Mouse (Mus musculus) heart, adult 9 months (tissue): Measurements from ENCODE around the gene Sdhaf1.
A peak's percentile ranks its signal among the peaks of the same experiment; 100 is the strongest.

Experiments
- DNase-seq, 2 experiments: peaks; one replicate each; pipeline ENCODE4 v3.0.0; 2022; ENCODE audit warnings: low spot score in 2 of 2

Sdhaf1 gene

DNA sequence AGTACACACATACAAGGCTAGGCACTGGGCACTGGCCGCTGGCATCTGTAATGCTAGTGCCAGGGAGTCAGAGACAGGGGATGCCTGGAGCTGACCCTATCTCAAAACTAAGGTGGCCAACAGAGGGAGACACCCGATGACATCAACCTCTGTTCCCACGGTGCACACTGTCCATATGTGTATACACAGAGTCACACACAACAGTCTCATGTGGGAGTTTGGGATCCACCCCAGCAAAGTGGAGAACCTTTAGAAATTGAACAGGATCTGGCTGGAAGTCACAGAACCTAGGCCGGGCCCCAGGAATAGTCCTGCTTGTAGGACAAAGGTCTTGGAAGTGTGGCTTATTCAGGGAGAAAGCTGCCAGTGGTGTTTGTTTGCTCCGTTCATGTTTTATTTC lies 29.4 kb downstream of the Sdhaf1 start:
- DNase-seq, result no peak

DNA sequence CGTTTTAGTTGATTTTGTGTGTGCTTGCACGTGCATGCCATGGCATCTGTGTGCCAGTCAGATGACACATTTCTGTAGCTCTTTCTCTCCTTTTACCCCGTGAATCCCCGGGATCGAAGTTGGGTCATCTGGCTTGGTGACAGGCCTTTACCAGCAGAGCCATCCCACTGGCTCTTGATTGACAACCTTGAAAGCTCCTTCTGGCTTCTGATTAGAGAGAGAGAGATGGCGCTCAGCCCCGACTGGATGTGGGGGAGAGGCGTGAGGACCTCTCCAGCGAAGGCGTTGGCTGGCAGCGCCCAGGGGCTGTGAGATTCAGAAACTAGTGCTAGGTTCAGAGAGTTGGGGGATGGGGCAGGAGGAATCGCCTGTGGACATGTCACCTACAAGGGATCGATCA lies 29.9 kb downstream of the Sdhaf1 start:
- DNase-seq, result no peak

DNA sequence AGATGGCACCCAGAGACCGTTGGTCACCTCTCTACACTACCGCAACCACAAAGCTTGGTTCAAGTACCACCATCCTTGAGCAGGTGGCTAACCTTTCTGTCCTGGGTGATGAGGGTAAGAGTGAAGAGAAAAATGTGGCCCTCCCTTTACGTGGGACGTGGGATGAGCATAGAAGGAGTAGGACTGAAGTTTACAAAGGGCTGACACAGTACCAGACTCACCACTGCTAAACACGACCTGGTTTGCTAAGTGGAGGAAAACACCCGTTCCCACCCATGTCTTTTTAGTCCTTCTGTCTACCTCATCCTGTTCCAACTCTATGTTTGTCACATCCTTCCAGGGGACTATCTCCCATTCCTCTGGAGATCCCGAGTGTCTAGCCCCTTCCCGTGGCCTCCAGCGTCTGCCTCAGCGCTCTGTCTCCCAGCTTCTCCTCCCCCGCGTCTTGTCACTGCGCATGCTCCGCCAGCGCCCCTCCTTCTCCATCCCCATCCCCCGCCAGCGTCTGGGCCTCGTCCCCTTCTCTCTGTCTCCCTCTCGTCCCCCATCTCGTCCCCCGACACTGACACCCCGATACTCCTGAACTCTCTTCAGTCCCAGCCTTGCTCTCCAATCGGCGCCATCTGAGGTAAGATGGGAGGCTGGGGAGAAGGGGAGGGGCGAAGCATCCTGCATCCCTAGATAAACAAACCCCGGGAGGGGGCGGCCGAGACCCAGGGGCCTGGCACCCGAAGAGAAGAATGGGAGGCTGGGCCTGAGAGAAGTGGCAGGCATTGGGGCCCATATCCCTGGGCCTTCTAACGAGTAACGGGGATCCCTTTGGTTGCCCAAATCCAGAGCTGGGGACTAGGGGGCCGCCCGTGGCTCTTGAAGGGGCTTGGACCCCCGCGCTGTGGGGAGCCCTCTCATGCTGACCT lies 32.2 kb downstream of the Sdhaf1 start, which contains the start of gene Clip3:
TSS of gene Clip3 (plus strand) at position 514 of the 917 bp plus-strand sequence.
- DNase-seq, result peak; percentile 66 to 67

GRCm38 (mm10) chr7:30289714-30290399 lies 33.8 kb downstream of the Sdhaf1 start:
- no peak for DNase-seq

DNA sequence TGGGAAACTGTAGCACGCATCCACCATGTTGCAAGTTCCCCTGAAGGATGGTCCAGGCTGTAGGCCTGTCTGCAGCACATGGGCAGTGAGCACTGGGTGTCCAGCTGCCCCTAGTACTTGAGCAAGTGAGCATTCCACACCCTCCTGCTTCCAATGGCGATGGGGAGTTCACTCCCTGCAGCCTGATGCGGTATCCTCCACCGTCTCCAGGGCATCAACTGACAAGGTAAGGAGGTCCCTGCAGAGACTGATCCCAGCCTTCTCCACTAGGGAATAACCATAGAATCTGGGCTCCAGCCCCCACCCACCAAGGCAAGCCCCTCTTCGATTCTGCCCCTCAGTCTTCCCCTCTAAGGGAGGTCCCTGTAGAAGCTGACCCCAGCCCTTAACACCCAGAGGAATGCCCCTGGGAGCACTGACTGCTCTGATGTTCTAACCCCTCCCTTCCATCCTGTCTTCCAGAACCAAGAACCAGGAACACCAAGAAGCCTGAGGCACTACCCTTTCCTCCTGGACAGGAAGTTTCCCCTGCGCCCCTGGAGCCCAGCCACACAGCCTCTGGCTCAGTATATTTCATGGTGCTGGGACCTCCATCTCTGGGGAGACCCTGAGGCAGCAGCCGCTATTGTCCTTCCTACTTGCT lies 34.5 kb downstream of the Sdhaf1 start:
- DNase-seq, result no peak

- no peak for DNase-seq
Measured at GRCm38 (mm10) chr7:30288046-30288445, 35.6 kb downstream of the Sdhaf1 start.

GRCm38 (mm10) chr7:30286701-30287410 lies 36.8 kb downstream of the Sdhaf1 start:
- peak in 1 of 2 experiments; percentile 47 for DNase-seq

DNA sequence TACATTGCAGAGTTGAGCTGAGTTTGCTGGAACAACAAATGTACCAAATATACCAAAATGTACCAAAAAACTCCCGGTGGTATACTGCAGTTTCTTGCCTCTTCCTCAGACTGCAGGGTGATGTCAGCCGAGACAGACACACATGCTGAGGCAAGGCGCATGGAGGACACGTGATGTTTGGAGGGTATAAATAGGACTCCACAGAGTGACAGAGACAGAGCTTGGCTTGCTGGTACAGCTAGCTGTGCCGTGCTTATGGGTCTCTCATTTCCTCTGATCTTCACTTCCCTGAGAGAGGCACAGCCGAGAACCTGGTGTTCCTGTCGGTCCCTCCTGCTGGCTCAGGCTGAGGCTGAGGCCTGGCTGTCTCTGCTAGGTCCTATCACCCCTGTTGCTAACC lies 41.0 kb downstream of the Sdhaf1 start:
- peak in 1 of 2 experiments; percentile 17 for DNase-seq

GRCm38 (mm10) chr7:30281522-30281921 lies 42.2 kb downstream of the Sdhaf1 start:
- no peak for DNase-seq

DNA sequence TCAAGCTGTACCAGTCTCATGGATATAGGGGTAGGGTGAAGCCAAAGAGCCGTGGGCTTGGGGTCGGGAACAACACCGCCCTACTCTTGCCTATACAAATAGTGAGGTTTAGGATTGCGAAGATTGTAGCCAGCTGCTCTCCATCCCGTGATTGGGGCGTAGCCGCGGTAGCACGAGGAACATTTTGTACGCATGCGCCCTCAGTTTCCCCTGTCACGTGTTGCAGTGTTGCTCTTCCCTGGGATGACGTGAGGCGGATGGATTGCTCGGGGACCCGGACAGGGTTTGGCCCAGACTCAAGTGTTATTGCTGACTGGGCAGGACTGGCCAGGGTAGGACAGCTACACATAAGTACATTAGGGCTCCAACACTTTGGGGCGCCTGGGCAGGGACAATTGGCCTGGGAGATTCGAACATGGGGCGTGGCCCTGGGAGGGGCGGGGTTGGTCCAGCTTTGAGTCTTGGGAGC lies 43.0 kb downstream of the Sdhaf1 start:
- DNase-seq, result peak; percentile 92 to 93

- DNase-seq, result peak; percentile 92 to 93
Measured at GRCm38 (mm10) chr7:30279951-30280669, 43.6 kb downstream of the Sdhaf1 start, which contains the start of the genes Thap8 and Wdr62. Gene Thap8, plus strand, starts transcription at chr7:30280094. Gene Wdr62, minus strand, starts transcription at chr7:30280419.

DNA sequence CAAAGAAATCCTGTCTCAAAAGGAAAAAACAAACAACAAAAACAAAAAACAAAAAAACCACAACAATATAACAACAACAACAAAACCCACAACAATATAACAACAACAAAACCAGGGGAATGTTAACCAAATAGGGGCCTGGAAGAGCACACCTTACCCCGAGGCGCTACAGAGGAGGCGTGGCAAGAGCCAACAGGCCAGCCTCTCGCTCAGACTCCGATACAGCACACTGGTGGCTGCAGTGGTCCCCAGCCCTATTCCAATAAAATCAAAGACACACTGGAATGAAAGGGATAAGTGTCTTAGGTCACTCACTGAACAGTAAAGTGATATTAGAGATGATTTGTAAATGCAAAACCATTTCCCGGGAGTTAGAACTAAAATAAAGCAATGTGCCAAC lies 44.2 kb downstream of the Sdhaf1 start:
- no peak for DNase-seq

DNA sequence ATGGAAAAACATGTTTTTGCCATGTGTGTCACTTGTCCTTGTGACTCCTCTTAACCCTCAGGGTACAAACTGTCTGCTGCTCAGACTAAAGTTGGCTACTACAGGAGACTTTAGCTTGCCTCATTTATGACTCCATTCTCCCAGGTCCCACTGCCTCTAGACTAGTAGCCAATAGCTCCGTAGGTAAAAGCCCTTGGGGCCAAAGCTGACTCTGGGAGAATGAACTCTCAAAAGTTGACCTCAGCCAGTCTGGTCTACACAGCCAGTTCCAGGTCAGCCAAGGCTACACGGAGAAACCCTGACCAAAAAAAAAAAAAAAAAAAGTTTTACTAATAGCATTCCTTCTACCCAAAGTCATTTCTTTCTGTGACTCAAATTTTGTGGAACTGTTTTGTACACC lies 44.8 kb downstream of the Sdhaf1 start:
- no peak for DNase-seq

- DNase-seq, result no peak
Measured at GRCm38 (mm10) chr7:30274383-30274782, 49.3 kb downstream of the Sdhaf1 start.
